Mouse (Mus musculus) 3T3-L1 (cell line): ENCODE data around the gene Rfx8.
"Not testable (repeated sequence)": the region's sequence is repeated elsewhere in the genome, so short reads cannot be mapped to it uniquely, and the experiment has no call there.

Experiments
- DNase-seq: peaks from one replicate; pipeline ENCODE4 v3.0.0-alpha.2; 2015; ENCODE audit warnings: low read depth, low spot score

Rfx8 gene

GRCm38 (mm10) chr1:39691974-39692373 is 28.8 kb downstream of the Rfx8 start:
- DNase-seq: no peak

- no peak for DNase-seq
Measured at GRCm38 (mm10) chr1:39691061-39691460, 29.7 kb downstream of the Rfx8 start.

DNA sequence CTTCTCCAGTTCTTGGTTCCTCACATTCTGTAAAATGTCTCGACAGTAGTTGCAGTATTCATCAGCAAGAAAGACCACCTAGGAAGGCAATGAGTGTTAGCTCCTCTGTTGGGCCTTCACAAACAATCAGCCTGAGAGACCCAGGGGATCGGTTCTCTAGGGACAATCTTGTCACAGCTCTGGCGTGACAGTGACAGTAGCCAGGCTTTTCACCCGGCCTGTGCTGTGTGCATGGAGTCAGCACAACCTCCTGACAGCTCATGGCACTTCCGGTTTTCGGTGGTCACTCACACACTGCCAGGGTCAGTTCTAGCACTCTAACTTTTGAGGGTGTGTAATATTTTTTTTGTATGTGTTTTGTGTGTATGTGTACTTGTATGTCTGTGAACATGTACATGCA is 32.2 kb downstream of the Rfx8 start:
- DNase-seq: no peak

- peak; percentile 53 for DNase-seq
Measured at GRCm38 (mm10) chr1:39687279-39687678, 33.5 kb downstream of the Rfx8 start.

- DNase-seq: peak; percentile 94
Measured at GRCm38 (mm10) chr1:39685841-39686240, 35.0 kb downstream of the Rfx8 start.

DNA sequence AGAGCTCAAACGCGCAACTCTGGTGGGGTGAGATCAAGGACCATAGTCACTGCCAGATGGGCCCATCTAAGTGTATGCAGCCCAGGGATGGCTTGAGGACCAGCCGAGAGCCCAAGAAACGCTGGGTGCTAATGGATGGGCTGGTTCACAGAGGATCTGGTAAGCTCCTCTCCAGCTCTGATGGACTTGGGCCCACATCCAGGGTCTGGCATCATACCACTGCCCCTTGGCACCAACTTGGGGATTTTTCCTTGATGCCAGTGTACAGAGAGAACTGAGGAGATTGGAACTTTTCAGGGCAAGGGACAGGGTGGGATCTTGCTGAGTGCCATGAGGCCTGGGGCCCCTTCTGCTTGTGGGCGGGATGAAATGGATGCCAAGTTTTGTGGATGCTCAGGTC is 39.2 kb downstream of the Rfx8 start:
- no peak for DNase-seq

- DNase-seq: peak; percentile 50
Measured at GRCm38 (mm10) chr1:39680546-39680945, 40.3 kb downstream of the Rfx8 start.

DNA sequence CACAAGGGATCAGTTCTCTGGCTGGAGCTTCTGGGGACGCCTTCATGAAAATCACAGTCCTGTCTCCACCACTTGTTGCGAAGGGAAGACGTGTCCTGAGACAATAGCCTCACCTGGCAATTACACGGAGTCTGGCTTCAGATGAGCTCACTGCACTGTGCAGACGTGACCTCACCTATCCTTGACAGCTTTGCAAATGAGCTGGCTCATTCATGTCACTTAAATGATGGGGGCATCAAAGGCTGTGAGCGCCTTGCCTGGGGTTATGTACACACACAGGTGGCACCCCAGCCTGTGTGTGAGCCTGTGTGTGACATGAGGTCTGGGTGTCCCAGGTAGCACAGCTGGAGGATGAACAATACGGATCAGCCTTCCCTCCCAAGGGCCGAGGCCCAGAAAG is 41.9 kb downstream of the Rfx8 start:
- DNase-seq: no peak

DNA sequence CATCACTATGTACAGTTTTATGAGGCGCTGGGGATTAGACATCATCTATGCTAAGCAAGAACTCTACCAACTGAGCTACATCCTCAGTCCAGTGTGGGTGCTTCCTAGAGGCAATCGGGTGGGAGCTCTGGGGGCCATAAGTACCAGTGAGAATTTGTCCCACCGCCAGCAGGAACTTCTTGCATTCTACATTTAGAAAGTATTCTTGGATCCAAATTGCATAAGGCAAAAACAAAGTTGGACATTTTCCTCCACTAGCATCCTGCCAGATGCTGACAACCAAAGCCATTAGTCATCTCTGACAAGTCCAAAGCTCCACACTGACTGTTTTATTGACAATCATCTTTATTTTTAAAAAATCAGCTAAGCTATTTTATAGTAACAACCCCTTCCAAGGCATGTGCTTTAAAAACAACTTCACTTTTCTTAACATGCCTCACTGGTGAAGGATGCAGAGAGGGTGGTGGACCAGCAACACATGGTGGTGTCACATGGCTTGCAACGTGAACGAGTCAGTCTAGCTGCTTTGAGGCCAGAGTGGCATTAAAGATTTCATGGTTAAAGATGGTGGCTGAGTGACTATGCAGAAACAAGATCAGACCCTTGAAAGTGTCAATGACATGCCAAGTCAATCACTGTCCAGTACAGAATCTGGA is 44.4 kb downstream of the Rfx8 start:
- peak; percentile 80 for DNase-seq

DNA sequence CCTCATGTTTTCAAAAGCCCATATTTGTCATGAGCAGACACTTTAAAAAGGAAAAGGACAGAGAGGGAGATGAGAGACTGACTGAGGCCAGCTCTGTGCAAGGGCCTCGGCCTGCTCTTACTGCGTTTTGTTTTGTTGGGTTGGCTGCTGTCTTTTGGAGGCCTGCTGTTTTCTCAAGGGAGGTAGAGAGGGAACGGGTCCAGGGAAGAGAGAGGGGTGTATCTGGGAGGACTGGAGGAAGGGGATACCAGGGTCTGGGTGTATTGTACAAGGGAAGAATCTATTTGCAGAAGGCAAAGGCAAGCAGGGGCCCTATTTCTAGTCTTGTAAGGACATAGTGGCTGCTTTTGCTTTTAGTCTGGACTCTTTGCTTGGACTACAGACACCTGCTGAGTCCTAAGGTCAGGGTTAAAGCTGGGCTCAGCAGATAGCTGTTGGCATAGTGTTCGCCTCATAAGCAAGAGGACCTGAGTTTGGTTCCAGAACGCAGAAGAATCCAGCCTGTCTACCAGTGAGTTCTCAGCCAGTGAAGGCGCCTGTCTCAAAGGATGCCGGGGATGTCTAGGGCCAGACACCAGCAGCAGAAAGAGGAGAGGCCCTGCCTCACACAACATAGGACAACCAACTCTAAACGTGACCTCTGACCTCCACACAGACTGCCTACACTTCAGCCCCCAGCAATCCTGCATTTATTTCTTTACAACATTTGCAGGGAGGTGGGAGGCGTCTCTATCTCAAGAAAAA is 48.3 kb downstream of the Rfx8 start:
- DNase-seq: no peak

DNA sequence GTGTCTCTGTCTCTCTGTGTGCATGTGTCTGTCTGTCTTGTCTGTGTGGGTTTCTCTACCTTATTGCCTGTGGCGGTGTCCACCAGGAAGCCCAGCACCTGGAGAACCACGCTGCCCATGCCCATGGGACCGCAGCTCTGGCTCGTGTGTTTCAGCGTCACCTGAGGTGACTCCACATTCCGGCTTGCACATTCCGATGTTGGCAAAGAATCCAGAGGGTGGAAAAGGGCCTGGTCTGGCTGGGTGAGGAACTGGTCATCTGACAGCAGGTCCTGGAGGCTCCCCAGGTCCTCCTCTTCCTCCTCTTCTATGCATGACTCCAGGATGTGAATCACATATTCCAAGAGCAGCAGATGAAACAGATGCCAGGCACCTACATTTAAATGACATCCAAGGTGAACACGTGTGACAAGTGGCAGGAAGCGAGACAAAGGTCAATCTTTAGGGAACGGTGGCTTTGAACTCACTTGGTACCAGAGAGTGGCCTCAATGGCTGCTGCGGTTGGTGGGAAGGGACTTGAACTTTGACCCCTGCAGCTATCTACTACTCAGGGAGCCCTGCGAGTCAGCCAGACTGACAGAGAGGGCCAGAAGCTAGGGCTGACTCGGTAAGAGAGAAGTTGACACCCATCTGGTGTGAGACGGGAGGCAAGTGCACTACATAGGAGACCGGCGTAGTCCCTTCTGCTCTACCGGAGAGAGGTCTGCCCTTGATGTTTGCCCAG is 50.4 kb downstream of the Rfx8 start:
- no peak for DNase-seq

DNA sequence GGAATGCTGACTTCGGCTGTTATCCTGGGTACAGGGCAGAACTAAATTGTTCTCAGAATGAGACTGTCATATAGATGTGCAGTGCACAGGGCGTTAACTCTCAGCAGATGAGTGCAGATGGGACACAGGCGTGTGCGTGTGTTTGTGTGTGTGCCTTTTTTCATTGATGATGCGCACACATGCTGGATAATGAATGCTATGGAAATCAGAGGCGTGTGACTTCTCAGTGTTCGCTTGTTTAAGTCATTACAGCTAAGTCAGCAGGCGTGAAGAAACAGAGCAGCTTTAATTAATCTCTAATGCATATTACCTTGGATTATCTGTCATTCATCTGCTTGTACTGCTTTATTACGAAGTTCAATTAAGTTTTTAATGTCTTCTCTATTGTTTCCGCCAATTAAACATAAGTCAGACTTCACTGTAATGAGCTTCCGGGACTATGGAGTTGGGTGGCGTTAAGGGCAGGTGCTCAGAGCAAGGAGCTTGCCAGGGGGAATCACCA is 54.0 kb downstream of the Rfx8 start:
- no peak for DNase-seq

DNA sequence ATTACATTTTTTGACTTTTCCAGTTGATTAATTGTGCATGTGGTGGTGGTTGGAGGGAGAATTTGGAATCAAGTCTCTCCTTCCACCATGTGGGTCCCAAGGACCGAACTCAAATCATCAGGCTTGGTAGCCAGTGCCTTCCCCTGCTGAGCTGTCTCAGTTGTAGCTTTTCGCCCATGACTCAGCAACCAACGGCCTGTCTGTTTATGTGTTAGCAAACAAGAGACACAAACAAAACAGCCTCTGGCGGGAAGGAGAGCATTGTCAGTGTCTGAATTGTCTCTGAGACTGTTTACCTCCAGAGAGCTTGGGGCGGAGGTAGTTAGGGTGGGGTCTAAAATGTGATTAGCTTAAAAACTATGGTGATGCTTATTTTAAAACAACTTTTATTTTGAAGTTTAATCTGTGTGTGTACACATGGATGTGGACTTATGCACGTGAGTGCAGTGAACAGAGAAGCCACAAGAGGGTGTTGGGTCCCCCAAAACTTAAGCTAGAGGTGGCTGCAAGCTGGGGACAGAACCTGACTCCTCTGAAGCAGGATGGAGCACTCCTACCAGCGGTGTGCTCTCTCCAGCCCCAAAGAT is 56.7 kb downstream of the Rfx8 start:
- no peak for DNase-seq

- no peak for DNase-seq
Measured at GRCm38 (mm10) chr1:39663050-39663449, 57.7 kb downstream of the Rfx8 start.

DNA sequence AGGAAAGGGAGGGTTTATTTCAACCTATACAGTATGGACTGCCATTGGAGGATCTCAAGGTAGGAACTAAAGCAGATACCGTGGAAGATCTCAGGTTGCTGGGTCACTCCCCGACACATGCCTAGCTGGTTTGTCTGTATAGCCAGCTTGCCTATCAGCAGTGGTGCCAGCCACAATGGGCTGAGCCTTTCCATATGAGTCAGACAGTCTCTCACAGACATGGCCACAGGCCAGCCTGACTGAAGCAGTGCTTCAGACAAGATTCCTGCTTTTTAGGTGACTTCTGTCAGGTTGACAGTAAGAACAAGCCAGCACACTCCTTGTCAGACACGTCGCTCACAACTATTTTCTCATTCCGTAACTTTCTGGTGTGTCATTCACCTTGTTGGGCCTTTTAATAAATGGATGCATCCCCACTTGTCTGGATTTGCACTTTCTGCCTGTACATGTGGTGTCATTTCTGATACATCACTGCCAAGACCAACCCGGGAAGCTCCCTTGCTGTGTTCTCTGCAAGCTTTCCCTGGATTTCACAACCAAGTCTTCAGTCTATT is 63.7 kb downstream of the Rfx8 start:
- DNase-seq: peak; percentile 89

DNA sequence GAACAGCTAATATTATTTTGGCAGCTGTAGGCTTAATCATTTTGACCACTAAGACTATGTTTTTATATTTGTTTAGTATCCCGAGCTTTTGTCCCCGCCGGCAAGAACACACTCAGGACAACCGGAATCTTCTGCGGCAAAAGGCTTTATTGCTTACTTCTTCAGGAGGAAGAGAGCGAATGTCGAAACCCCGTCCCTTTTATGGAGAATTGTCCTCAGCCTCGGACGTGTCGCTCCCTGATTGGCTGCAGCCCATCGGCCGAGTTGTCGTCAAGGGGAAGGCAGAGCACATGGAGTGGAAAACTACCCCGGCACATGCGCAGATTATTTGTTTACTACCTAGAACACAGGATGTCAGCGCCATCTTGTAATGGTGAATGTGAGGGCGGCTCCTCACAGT is 65.9 kb downstream of the Rfx8 start:
- DNase-seq: not testable (repeated sequence)

DNA sequence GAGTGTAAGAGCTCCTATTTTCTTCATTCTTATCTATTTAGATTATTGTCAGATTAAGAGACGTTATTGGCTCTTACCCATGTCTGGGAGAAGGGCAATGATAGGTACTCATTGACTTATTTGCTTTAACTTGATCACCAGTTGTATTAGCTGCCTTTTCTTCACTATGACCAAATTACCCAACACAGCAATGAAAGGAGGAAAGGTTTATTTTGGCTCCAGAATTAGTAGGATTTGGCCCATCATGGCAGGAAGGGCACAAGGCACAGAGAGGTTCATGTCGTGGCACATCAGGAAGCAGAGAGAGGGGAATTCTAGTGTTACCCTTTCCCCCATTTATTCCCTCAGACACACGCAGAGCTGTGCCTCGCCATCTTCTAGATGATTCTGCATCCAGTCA is 67.8 kb downstream of the Rfx8 start:
- no peak for DNase-seq

DNA sequence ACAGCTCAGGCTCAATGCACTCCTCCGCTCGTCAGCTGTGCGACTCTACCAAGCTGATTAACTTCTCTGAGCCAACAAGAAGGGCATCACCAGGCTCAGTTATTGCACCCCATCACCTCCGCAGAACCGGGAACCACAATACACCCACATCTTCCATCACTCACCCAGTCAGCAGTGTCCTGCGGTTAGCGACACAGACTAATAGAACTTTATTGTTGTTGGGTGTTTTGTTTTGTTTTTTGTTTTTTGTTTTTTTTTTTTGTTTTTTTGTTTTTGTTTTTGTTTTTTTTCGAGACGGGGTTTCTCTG is 69.6 kb downstream of the Rfx8 start, which contains the start of gene Creg2:
Gene Creg2, minus strand, starts transcription at position 234 of the 308 bp plus-strand sequence.
- DNase-seq: no peak

- DNase-seq: no peak
Measured at GRCm38 (mm10) chr1:39650435-39651240, 70.2 kb downstream of the Rfx8 start.

- no peak for DNase-seq
Measured at GRCm38 (mm10) chr1:39649691-39650434, 70.9 kb downstream of the Rfx8 start.
